Mouse (Mus musculus) MEL (cell line): ENCODE results near the gene Cers6. TPM values are rescaled to one million over a fixed set of nuclear protein-coding genes. Genes with fewer than 3 reads are reported as not detected.

Source experiments
- DNase-seq: peaks from one replicate; pipeline ENCODE4 v3.0.0; 2011; ENCODE audit warnings: low read depth, low spot score
- H3K27ac ChIP-seq: 2 replicates; pipeline ENCODE4 v1.5.1; 2012; ENCODE audit warnings: low read depth, mild to moderate bottlenecking, control low read depth, low read length, moderate library complexity; ENCODE audit not compliant: control insufficient read depth
- H3K27me3 ChIP-seq, 2 experiments: fragments of 150-350 bp in 1 of 2; sonication (generic) in 1 of 2; 2 replicates each; pipeline ENCODE4 v1.6.1; 2012; ENCODE audit warnings: low read length in 2 of 2, mild to moderate bottlenecking in 2 of 2, improper control_type of control experiment in 1 of 2, moderate library complexity in 1 of 2; ENCODE audit not compliant: insufficient read depth in 2 of 2, control insufficient read depth in 1 of 2
- H3K36me3 ChIP-seq, 2 experiments: 2 replicates each; pipeline ENCODE4 v1.6.1; 2012 to 2014; ENCODE audit warnings: low read length in 2 of 2, improper control_type of control experiment in 1 of 2, inconsistent platforms in 1 of 2, mild to moderate bottlenecking in 1 of 2; ENCODE audit not compliant: insufficient read depth in 2 of 2, control insufficient read depth in 1 of 2
- H3K4me1 ChIP-seq, 2 experiments: fragments of 150-350 bp in 1 of 2; sonication (generic) in 1 of 2; 2 replicates each; pipeline ENCODE4 v1.6.1; 2012; ENCODE audit warnings: low read length in 2 of 2, improper control_type of control experiment in 1 of 2, mild to moderate bottlenecking in 1 of 2; ENCODE audit not compliant: insufficient read depth in 2 of 2, control insufficient read depth in 1 of 2
- H3K4me3 ChIP-seq, 2 experiments: fragments of 150-350 bp in 1 of 2; sonication (generic) in 1 of 2; 2 replicates each; pipeline ENCODE4 v1.5.1; 2012; ENCODE audit warnings: low read depth in 2 of 2, low read length in 2 of 2, mild to moderate bottlenecking in 2 of 2, moderate library complexity in 2 of 2, control low read depth in 1 of 2, improper control_type of control experiment in 1 of 2; ENCODE audit not compliant: control insufficient read depth in 1 of 2, insufficient read depth in 1 of 2
- H3K79me2 ChIP-seq: 2 replicates; pipeline ENCODE4 v1.6.1; 2012; ENCODE audit warnings: mild to moderate bottlenecking, low read length, moderate library complexity; ENCODE audit not compliant: control insufficient read depth, poor library complexity, insufficient read depth
- H3K9ac ChIP-seq: 2 replicates; pipeline ENCODE4 v1.6.1; 2012; ENCODE audit warnings: low read depth, mild to moderate bottlenecking, control low read depth, low read length, moderate library complexity; ENCODE audit not compliant: control insufficient read depth, poor library complexity, severe bottlenecking
- H3K9me3 ChIP-seq: fragments of 150-350 bp; sonication (generic); replicated peaks from 2 replicates; pipeline ENCODE4 v1.6.1; 2012; ENCODE audit warnings: mild to moderate bottlenecking, low read length, improper control_type of control experiment, moderate library complexity; ENCODE audit not compliant: insufficient read depth
- CHD1 ChIP-seq: IDR thresholded peaks from 2 replicates; pipeline ENCODE4 v1.6.1; 2012; ENCODE audit warnings: low read depth, mild to moderate bottlenecking, inconsistent platforms, low read length, improper control_type of control experiment
- GABPA ChIP-seq: IDR thresholded peaks from 2 replicates; pipeline ENCODE4 v1.6.1; 2012; ENCODE audit warnings: low read depth, mild to moderate bottlenecking, inconsistent platforms, low read length, improper control_type of control experiment, moderate library complexity
- GATA1 ChIP-seq: IDR thresholded peaks from 2 replicates; pipeline ENCODE4 v1.6.1; 2011; ENCODE audit warnings: low read depth, low read length, improper control_type of control experiment
- JUND ChIP-seq: IDR thresholded peaks from 2 replicates; pipeline ENCODE4 v1.6.1; 2011; ENCODE audit warnings: low read depth, mild to moderate bottlenecking, improper control_type of control experiment, low read length
- KAT2A ChIP-seq: conservative IDR thresholded peaks from 2 replicates; pipeline ENCODE4 v1.6.1; 2012; ENCODE audit warnings: low read depth, low read length, improper control_type of control experiment, inconsistent platforms
- MAFK ChIP-seq: IDR thresholded peaks from 2 replicates; pipeline ENCODE4 v1.6.1; 2011; ENCODE audit warnings: low read depth, mild to moderate bottlenecking, low read length, improper control_type of control experiment, borderline replicate concordance
- MAX ChIP-seq: IDR thresholded peaks from 2 replicates; pipeline ENCODE4 v1.6.1; 2011; ENCODE audit warnings: low read length, improper control_type of control experiment
- MAZ ChIP-seq: IDR thresholded peaks from 2 replicates; pipeline ENCODE4 v1.6.1; 2012; ENCODE audit warnings: low read depth, mild to moderate bottlenecking, inconsistent platforms, low read length, improper control_type of control experiment
- NELFE ChIP-seq: IDR thresholded peaks from 2 replicates; pipeline ENCODE4 v1.6.1; 2011; ENCODE audit warnings: low read depth, low read length, improper control_type of control experiment
- NRF1 ChIP-seq: IDR thresholded peaks from 2 replicates; pipeline ENCODE4 v1.6.1; 2014; ENCODE audit warnings: low read depth, mild to moderate bottlenecking, inconsistent platforms, low read length, improper control_type of control experiment, moderate library complexity; ENCODE audit not compliant: poor library complexity, insufficient read depth, severe bottlenecking
- POLR2AphosphoS2 ChIP-seq: IDR thresholded peaks from 2 replicates; pipeline ENCODE4 v1.6.1; 2011; ENCODE audit warnings: low read length, improper control_type of control experiment
- SIN3A ChIP-seq: IDR thresholded peaks from 2 replicates; pipeline ENCODE4 v1.6.1; 2012; ENCODE audit warnings: low read length, improper control_type of control experiment, inconsistent platforms
- TAL1 ChIP-seq: IDR thresholded peaks from 2 replicates; pipeline ENCODE4 v1.6.1; 2012; ENCODE audit warnings: mild to moderate bottlenecking, inconsistent platforms, low read length, moderate library complexity, mixed read lengths
- TBP ChIP-seq: IDR thresholded peaks from 2 replicates; pipeline ENCODE4 v1.8.0; 2011; ENCODE audit warnings: low read depth, low read length, improper control_type of control experiment
- TCF12 ChIP-seq: IDR thresholded peaks from 2 replicates; pipeline ENCODE4 v1.6.1; 2014; ENCODE audit warnings: low read depth, mild to moderate bottlenecking, inconsistent platforms, low read length, improper control_type of control experiment, moderate library complexity
- UBTF ChIP-seq: IDR thresholded peaks from 2 replicates; pipeline ENCODE4 v1.6.1; 2012; ENCODE audit warnings: low read depth, mild to moderate bottlenecking, inconsistent platforms, low read length, improper control_type of control experiment, moderate library complexity, borderline replicate concordance; ENCODE audit not compliant: insufficient read depth
- USF1 ChIP-seq: IDR thresholded peaks from 2 replicates; pipeline ENCODE4 v1.6.1; 2014; ENCODE audit warnings: low read depth, mild to moderate bottlenecking, inconsistent platforms, low read length, improper control_type of control experiment, moderate library complexity
- ZC3H11A ChIP-seq: IDR thresholded peaks from 2 replicates; pipeline ENCODE4 v1.6.1; 2012; ENCODE audit warnings: low read depth, mild to moderate bottlenecking, inconsistent platforms, low read length, improper control_type of control experiment
- ZNF384 ChIP-seq: IDR thresholded peaks from 2 replicates; pipeline ENCODE4 v1.6.1; 2012; ENCODE audit warnings: low read depth, mild to moderate bottlenecking, inconsistent platforms, low read length, improper control_type of control experiment
- polyA plus RNA-seq, 2 experiments: library from polyadenylated mRNA; stranded (reverse) in 1 of 2; unstranded in 1 of 2; fragments of >175 nt in 1 of 2; fragments of >200 nt in 1 of 2; gene quantifications; 2 replicates each; pipeline versions ENCODE4 v1.2.1 to v1.2.4; 2012; ENCODE audit warnings: low replicate concordance in 2 of 2, low read depth in 1 of 2; ENCODE audit not compliant: insufficient read length in 2 of 2, insufficient read depth in 1 of 2, missing spikeins in 1 of 2
- total RNA-seq: library from RNA; depleted of rRNA; stranded (reverse); fragments of 300-350 nt; gene quantifications from 2 replicates; pipeline ENCODE4 v1.2.3, GENCODE M21; 2012

The Cers6 gene
- total and polyA plus RNA-seq, 3 experiments: not detected

DNA sequence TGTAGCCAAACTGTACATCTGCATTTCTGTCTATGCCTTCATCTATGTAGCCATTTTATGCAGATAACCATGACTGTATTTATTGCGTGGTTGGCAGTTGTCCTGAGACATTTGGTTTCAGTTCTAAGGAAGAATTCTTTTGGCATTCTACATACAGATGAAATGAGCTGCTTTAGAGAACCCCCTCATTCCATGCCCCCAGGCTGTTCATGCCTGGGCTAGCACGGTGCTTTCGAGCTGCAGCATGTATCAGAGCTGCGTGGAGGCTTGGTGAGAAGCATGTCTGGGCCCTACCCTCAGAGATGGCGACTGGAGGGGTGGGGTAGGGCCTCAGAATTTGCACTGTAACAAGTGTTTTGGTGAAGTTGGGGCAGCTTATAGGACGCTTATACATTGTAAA lies 64.3 kb downstream of the Cers6 start:
- Histone ChIP-seq H3K4me1 (no peaks in the 10 kb centered on the region), H3K4me3 (no peak overlapping the region), H3K36me3 (no peaks in the 10 kb centered on the region), H3K9me3 (no peaks in the 10 kb centered on the region)
- DNase-seq: no peak
- TF ChIP-seq ZNF384 (no peak), UBTF (no peak), USF1 (no peak), NELFE (no peak), KAT2A (no peak), CHD1 (no peak), GABPA (no peak), SIN3A (no peak), GATA1 (no peak), MAX (no peak), JUND (no peak), MAZ (no peak), MAFK (no peak), TAL1 (no peak), TBP (no peak), NRF1 (no peak)
- TF ChIP-seq, all 39 proteins: peak for 0
- Histone ChIP-seq H3K27ac (no peak overlapping the region), H3K9ac (no peak overlapping the region), H3K27me3 (no peaks in the 10 kb centered on the region), H3K79me2 (no peaks in the 10 kb centered on the region)

DNA sequence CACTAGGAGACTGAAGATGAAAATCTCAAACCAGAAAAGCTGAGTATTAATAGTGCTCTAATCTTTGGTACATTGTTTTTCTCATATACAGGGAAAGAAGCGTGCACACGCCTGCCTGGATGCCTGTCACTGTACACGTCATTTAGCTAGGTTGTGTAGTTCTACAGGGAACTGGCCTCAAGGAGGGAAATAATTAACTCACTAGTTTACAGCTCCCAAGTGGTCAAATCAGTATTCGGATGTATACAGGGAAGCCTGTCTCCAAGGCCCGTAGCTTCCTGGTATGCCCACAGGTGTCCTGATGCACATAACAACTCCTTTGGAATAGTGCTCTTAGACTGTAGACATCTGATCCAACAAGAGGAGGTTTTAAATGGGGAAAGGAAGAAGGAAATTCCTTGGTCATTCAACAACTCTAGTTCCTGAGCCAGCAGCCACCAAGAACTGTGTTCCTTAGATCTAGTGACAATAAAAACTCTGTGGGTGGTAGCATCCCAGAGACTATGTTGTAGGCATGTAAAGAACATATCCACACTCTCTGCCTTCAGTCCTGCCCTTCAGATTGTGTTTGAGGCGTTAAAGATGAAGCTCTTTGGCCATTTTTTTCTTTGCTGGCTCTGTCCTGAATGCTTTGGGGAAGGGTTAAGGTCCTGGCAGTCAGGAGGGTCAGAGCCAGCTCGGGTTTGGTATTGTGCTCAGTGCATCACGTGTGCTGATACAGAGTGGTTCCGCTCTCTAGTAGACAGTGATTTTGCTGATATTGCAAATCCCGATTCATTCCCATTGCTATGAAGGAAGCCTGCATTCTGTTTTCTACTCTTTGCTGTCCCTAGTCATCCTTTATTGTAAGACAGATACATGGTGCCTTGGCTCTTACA lies 65.9 kb downstream of the Cers6 start:
- Histone ChIP-seq H3K4me1 (no peaks in the 10 kb centered on the region), H3K9me3 (no peaks in the 10 kb centered on the region), H3K4me3 (no peak overlapping the region), H3K27me3 (no peaks in the 10 kb centered on the region), H3K36me3 (no peaks in the 10 kb centered on the region), H3K9ac (no peak overlapping the region), H3K79me2 (no peaks in the 10 kb centered on the region), H3K27ac (no peak overlapping the region)
- TF ChIP-seq TBP: no peak
- no peak for TF ChIP-seq ZC3H11A
- no peak for TF ChIP-seq POLR2AphosphoS2
- no peak for TF ChIP-seq TCF12
- TF ChIP-seq CHD1: no peak
- DNase-seq: no peak
